Mouse (Mus musculus) heart, adult 11 months (tissue): Measurements from ENCODE around the gene Khsrp.

Experiments
- DNase-seq: peaks from one replicate; pipeline ENCODE4 v3.0.0; 2022

Gene Khsrp

GRCm38 (mm10) chr17:57027471-57027870 lies 3.9 kb downstream of the Khsrp start:
- no peak for DNase-seq

GRCm38 (mm10) chr17:57020960-57021359 lies 10.4 kb downstream of the Khsrp start:
- no peak for DNase-seq

GRCm38 (mm10) chr17:57019693-57020092 lies 11.6 kb downstream of the Khsrp start:
- DNase-seq = no peak

- peak; percentile 93 for DNase-seq
These were observed 19.0 kb downstream of the Khsrp start for GRCm38 (mm10) chr17:57012245-57012795.

GRCm38 (mm10) chr17:57011236-57012141 lies 19.8 kb downstream of the Khsrp start, which contains the start of the genes Gtf2f1 and Gm17949:
TSS of gene Gtf2f1 (minus strand) at chr17:57011288.
TSS of gene Gm17949 (plus strand) at chr17:57011469.
- DNase-seq = peak; percentile 100

GRCm38 (mm10) chr17:57010911-57011235 lies 20.4 kb downstream of the Khsrp start:
- no peak for DNase-seq

- no peak for DNase-seq
These were observed 24.0 kb downstream of the Khsrp start for GRCm38 (mm10) chr17:57007137-57007905.

- DNase-seq = no peak
These were observed 27.3 kb downstream of the Khsrp start for GRCm38 (mm10) chr17:57003994-57004393.

- no peak for DNase-seq
These were observed 30.1 kb downstream of the Khsrp start for GRCm38 (mm10) chr17:57001228-57001627.

GRCm38 (mm10) chr17:56999968-57000609 lies 31.2 kb downstream of the Khsrp start, which contains the start of gene Pspn:
TSS of gene Pspn (minus strand) at chr17:57000018.
- peak; percentile 90 for DNase-seq

- DNase-seq = peak; percentile 87
These were observed 31.9 kb downstream of the Khsrp start for GRCm38 (mm10) chr17:56999414-56999813.

GRCm38 (mm10) chr17:56997029-56997667 lies 34.2 kb downstream of the Khsrp start, which contains the start of gene Alkbh7:
TSS of gene Alkbh7 (plus strand) at chr17:56997339.
- DNase-seq = peak; percentile 100

GRCm38 (mm10) chr17:56996506-56996905 lies 34.8 kb downstream of the Khsrp start:
- no peak for DNase-seq

- no peak for DNase-seq
These were observed 36.3 kb downstream of the Khsrp start for GRCm38 (mm10) chr17:56995046-56995445.

GRCm38 (mm10) chr17:56990966-56991365 lies 40.4 kb downstream of the Khsrp start:
- DNase-seq = peak; percentile 88

- peak; percentile 100 for DNase-seq
These were observed 41.1 kb downstream of the Khsrp start, which contains the start of gene Clpp for GRCm38 (mm10) chr17:56990115-56990746. TSS of gene Clpp (plus strand) at chr17:56990305.

- peak; percentile 91 for DNase-seq
These were observed 41.7 kb downstream of the Khsrp start for GRCm38 (mm10) chr17:56989467-56990114.

- DNase-seq = peak; percentile 75
These were observed 42.3 kb downstream of the Khsrp start for GRCm38 (mm10) chr17:56988921-56989430.

- peak; percentile 82 for DNase-seq
These were observed 42.9 kb downstream of the Khsrp start for GRCm38 (mm10) chr17:56988441-56988840.

GRCm38 (mm10) chr17:56986105-56986805 lies 45.1 kb downstream of the Khsrp start:
- DNase-seq = peak; percentile 65
